Mouse (Mus musculus) left cerebral cortex, postnatal 10 days (tissue): ENCODE measurements around the gene H2al1f. TPM values are rescaled to one million over a fixed set of nuclear protein-coding genes. Genes with fewer than 3 reads are reported as not detected.

Experiments
- DNase-seq, 2 experiments: peaks; one replicate each; pipeline ENCODE4 v3.0.0; 2021 to 2022; ENCODE audit warnings: low spot score in 2 of 2, mixed read lengths in 1 of 2; ENCODE audit errors: extremely low spot score in 1 of 2
- intact Hi-C: fragments of 180-260 bp; cut with DNase I; formaldehyde crosslinking; loops from one replicate; pipeline ENCODE4 v1.15.1; 2025
- total RNA-seq, 2 experiments: library from RNA; stranded (reverse); gene quantifications; 2 replicates each; pipeline ENCODE4 v1.2.3; 2021

The H2al1f gene
- total RNA-seq, 2 experiments from 2014 or later = not detected

DNA sequence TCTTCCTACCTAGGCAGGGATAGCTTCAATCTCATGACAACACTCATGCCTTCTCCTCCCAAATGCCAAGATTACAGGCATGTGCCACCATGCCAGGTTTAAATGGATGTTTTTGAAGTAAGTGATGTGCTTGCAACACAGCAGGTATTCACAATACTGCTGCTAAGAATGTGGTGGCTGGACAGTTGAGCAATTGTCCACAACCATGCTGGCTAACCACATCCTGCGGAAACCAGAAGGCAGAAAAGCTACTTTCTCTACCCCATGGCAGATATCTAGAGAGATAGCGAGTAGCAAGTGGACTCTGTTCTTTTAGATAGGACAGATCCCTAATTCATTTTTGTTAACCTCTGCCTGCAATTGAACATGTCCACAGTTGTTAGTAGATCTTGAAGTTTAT is 46.3 kb downstream of the H2al1f start:
- intact Hi-C loops = no loop called here
- DNase-seq = no peak

DNA sequence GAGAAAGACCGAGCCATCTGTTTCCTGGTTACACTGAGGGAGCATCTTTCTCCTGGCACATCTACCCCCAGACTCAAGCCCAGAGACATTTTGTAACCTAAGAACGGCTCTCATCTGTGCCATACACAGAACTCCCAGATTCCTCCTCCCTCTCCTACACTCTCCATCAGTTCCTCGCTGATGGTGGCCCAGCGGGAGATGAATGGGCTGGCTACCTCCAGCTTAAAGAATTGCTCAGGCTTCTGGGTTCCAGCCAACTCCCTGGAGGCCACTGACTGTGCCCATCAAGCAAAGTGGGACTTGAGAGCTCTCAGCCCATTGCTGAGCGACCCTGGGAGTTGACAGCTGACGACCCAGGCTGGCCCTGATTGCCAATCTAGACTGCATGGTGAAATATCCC is 48.9 kb downstream of the H2al1f start:
- intact Hi-C loops = no loop called here
- no peak for DNase-seq

Other genes with a start within 250 kb of the H2al1f start
- not detected for gene H2al1a, start 15.9 kb upstream of the H2al1f start, total RNA-seq
- not detected for gene H2al1b, start 12.7 kb upstream of the H2al1f start, total RNA-seq
- not detected for gene H2al1c, start 9.5 kb upstream of the H2al1f start, total RNA-seq
- not detected for gene H2al1d, start 6.3 kb upstream of the H2al1f start, total RNA-seq
- not detected for gene H2al1e, start 3.2 kb upstream of the H2al1f start, total RNA-seq
- not detected for gene H2al1g, start 3.1 kb downstream of the H2al1f start, total RNA-seq
- gene H2al1h, start 6.3 kb downstream of the H2al1f start, total RNA-seq = not detected
- gene H2al1i, start 9.5 kb downstream of the H2al1f start, total RNA-seq = not detected
- not detected for gene H2al1j, start 12.7 kb downstream of the H2al1f start, total RNA-seq